Mouse (Mus musculus) kidney, postnatal 14 days (tissue): ENCODE measurements around the gene Natd1.

Source experiments
- DNase-seq: peaks from one replicate; pipeline ENCODE4 v3.0.0; 2022; ENCODE audit warnings: mixed read lengths

Natd1 gene

GRCm38 (mm10) chr11:60914491-60914890, at the start of gene Natd1:
Gene Natd1 (minus strand): TSS chr11:60914750.
- DNase-seq, result no peak

DNA sequence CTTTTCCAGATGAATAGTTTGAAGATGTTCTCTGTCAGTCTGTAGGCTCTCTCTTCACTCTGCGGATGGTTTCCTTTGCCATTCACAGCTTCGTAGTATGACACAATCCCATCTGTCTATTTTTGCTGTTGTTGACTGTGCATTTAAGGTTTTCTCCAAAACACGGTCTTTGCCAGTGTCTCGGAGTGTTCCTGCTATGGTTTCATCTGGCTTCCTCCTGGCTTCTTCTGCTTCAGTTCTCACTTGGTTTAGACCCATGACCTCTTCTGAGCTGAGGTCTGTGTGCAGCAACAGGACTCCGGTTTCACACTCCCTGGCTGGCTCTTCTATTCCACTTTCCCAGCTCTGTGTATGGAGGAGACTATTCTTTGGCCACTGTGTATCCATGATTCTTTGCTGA, 48.2 kb upstream of the Natd1 start:
- DNase-seq, result no peak

DNA sequence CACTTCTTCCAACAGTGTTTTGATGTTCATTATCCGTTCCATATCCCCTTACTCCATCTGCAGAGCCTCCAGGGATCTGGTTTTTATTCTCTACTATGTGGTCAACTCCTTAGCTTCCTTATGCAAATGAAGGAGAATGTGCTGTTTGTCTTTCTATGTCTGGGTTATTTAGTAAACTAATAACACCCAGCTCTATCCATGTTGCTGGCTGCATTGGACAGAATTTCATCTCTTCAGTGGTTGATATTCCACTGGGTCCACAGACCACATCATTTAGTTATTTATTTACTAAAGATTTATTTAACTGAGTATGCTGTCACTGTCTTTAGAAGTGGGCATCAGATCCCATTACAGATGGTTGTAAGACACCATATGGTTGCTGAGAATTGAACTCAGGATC, 46.6 kb upstream of the Natd1 start:
- DNase-seq, result no peak

DNA sequence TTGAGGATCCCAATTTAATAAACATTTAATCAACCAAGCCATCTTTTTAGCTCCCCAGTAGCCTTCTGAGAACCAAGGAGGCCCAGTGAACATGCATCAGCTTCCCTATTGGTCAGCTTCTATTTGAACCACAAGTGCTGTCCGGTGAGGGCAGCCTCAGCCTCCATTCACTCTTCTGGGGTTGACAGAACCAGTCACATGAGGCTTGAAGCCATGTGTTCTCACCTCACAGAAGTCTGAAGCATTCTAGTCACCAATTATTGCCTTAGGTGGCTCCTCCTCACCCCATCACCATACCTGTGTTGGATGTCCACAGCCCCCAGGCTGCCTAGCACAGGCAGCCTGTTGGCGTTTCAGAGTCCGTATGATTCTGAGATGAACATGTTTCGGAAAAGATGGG, 44.4 kb upstream of the Natd1 start:
- no peak for DNase-seq

GRCm38 (mm10) chr11:60955621-60956383, 41.3 kb upstream of the Natd1 start:
- DNase-seq, result no peak

DNA sequence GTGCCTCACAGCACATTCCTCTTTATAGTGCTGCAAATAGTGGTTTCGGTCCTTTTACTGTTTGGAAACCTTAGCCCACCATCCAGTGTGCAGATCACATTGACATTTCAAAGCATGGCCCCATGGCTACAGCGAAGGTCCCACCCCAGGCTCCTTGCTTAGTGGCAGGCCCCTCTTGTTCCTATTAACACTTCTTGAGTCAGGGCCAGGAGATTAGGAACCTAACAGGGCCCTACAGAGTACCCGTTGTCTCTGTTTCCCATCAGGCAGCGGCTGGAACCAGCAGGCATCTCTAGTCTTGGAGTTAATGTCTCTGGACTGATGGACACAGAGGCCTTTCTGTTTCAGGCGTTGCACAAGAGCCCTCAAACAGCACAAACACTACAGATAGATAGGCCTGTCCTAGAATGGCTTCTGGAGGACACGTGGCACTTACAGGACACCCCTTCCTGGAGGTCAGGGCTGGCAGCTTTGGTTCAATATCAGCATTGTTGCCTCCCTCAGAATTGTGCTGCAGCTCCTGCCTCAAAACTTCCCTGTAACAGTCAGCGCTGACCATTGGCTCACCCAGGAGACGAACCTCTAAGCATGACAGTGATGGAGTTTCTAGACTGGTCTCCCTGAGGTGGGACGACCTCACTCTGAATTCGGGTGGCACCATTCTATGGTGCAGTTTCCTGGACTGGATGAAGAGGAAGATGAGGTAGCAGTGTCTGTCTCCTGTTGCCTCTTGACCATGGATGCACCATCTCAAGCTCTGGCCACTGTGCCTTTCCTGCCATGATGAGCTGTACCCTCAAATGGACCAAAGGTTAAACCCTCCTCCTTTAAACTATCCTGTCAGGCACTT, 39.9 kb upstream of the Natd1 start:
- DNase-seq, result no peak

- DNase-seq, result peak; percentile 95
Observed at GRCm38 (mm10) chr11:60953803-60954202, 39.3 kb upstream of the Natd1 start.

DNA sequence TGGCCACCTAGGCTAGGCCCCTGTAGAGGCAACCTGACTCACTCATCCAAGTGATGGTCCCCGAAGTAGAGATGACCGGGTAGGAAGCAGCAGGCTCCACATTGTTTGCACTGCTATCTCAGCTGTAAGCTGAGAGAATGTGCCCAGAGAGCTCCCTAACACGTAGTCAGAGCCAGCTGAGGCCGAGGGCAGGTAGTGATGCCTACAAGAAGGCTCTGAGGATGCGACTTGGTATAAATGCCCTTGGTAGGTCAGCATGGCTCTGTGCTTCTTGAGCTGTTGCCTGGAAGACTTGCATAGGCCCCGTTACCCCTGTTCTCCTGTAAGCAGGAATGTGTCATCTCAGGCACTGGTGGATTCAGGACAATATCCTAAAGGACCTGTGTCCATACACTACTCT, 38.4 kb upstream of the Natd1 start:
- no peak for DNase-seq

DNA sequence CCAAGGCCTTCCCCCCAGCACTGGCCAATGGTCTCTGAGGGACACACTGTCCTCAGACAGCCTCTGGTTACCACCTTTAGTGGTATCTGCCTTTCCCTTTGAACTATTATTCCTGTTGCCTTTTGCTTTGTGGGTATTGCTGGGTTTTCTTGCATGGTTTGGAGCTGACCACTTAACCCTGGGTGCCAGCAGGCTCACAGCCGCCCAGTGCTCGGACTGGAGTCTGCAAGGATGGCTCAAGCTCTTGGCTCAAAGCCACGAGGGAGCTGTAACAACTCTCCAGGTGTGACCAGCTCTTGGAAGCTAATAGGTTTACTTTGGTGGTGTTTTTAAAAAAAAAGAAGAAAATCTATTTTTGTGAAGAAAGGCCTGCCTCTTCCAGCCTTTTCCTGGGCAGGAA, 37.8 kb upstream of the Natd1 start:
- no peak for DNase-seq

DNA sequence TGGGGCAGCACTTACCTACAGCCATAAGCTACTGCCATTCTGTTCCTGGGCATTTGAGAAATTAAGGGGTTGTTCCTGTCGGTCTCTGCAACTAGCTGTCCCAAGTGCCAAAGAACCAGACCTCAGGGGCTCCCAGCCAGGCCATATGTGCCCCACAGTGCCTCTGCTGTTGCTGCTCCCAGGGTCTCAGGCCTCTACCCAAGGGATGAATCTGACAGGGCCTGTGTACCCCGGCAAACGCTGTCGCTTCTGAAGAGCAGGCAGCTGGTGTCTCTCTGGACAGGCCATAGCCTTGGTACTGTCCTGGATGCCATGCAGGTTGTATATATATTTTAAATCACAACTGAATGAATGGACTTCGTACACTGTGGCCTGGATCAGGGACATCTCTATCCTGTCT, 37.3 kb upstream of the Natd1 start:
- DNase-seq, result no peak

GRCm38 (mm10) chr11:60945003-60945402, 30.5 kb upstream of the Natd1 start:
- DNase-seq, result no peak

DNA sequence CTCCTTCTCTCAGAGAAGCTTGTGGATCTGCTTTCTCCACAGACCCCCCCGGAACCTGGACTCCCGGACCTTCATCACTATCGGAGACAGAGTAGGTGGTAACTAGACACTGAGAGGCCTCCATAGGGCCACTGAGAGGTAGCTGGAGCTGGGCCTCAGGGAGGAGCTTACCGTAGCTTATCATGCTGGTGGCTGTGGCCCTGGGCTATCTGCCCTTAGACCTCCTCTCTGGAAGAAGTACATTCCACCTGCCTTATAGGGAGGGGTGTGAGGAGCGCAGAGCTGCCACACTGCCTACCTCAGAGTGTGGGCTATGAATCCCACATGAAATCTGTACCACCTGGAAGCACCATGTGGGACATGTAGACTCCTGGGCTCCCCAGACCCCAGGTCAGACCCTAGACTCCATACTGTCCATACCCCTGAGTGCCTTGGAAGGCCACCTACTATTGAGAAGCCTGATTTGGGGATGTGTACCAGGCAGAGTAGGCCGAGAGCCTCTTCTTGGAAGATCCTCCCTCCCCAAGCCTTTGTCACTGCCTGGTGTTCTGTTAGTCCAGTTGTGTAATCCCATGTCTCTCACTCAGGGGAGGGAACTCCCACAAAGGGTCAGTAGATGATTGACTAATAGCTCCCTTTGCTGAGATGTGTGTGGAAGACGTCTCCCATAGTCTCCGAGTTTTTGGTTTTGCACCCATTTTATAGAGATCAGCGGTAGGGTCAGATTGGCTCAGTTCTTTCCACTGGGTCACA, 27.9 kb upstream of the Natd1 start:
- no peak for DNase-seq

- DNase-seq, result peak; percentile 58
Observed at GRCm38 (mm10) chr11:60941370-60941769, 26.8 kb upstream of the Natd1 start.

DNA sequence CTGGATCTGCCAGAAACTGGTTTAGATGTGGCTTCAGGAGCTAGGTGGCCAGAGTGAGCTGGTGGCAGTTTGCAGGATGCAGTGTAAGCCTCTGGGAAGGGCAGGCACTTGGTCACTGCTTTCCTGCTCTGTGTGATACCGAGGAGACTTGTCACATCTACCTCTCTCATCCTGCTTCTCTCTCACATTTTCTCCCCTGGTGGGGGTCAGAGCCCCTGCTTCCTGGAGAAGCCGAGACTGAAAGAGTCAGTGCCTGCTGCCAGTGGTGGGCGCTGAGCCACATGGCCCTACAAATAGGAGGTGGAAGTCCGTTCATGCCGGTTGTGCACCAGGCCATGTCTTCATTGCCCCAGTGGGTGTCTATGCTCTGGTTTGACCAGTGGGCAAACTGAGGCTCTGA, 26.0 kb upstream of the Natd1 start:
- no peak for DNase-seq

DNA sequence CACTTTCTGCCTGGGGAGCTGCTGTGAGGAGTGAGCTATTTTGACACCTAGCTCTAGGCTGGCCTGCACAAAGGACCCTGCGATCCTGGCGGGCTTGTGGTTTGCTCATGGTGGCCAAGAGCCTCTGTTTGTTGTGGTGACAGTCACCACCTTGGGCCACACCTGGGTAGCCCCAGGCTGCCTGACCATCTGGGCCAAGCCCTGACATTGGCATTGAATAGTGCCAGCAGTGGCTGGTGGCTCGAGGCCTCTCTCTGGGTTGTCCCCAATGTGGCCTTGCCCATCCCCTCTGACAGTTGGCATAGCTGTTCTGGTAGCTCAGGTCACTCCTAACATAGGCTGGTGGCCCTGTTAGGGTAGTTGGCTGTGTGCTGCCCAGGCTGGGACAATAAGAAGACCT, 24.9 kb upstream of the Natd1 start:
- DNase-seq, result no peak

DNA sequence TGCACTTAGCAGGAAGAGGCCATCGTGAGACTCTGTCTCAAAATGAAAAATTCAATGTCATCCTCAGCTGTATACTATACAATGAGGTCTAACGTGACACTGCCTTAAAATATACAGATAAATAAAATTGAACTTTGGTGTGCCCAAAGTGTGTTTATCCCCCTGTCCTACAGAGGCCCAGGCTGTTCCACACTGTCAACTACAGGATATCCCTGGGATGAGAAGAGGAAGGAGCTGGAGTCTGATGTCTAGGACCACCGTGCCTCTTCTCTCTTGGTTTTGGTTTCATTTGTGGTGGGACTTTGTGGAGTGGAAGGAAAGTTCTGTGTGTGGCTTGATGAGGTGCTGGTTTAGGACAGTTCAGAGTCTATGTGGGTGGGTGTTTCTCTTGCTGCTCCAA, 23.1 kb upstream of the Natd1 start:
- no peak for DNase-seq

DNA sequence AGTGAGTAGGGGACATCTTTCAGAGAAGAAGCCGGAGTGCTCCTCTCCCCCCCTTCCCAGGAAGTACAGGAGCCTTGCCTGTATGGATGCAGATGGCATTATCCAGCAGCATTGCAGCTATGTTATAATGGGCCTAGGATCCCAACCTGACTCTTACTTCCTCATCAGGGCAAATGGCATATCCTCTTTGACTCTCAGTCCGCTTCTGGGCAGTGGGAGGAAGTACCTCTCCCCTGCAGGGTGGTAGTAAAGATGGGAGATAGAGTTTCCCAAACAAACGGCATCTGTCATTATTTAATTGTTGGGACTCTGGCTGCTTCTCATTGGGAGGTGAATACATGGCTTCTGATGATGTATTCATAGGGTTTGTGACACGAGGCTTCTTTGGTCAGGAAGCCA, 21.4 kb upstream of the Natd1 start:
- DNase-seq, result no peak

GRCm38 (mm10) chr11:60935326-60935974, 20.9 kb upstream of the Natd1 start:
- peak; percentile 78 for DNase-seq

DNA sequence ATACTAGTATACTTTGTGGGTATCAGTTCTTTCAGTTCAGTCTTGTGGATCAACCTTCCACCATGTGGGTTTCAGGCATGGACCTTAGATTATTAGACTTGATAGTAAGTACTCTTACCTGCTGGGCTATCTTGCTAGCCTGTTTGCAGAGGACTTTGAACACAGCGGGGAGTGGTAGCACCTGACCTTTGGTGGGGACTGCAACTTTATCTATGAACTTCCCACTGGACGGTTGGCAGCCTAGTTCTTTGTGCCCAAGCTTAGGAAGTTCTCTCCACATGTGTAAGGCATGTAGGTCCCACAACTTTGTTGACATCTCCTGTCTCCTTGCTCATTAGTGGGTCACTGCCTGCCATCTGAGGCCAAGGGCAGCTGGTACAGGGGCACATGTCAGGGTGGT, 20.2 kb upstream of the Natd1 start:
- DNase-seq, result no peak

GRCm38 (mm10) chr11:60933178-60933930, 18.8 kb upstream of the Natd1 start:
- DNase-seq, result peak; percentile 72

GRCm38 (mm10) chr11:60932503-60933020, 18.0 kb upstream of the Natd1 start:
- DNase-seq, result no peak
